Mouse (Mus musculus): ENCODE measurements around the gene Avpr2.

Gene Avpr2

GRCm38 (mm10) chrX:73916945-73917344 lies 25.0 kb downstream of the Avpr2 start:
- DNase-seq (ENCODE audit: low spot score in 2 of 2), result no peak

- no peak for DNase-seq (ENCODE audit: low spot score in 2 of 2)
These were observed 26.7 kb downstream of the Avpr2 start for GRCm38 (mm10) chrX:73918631-73919030.

DNA sequence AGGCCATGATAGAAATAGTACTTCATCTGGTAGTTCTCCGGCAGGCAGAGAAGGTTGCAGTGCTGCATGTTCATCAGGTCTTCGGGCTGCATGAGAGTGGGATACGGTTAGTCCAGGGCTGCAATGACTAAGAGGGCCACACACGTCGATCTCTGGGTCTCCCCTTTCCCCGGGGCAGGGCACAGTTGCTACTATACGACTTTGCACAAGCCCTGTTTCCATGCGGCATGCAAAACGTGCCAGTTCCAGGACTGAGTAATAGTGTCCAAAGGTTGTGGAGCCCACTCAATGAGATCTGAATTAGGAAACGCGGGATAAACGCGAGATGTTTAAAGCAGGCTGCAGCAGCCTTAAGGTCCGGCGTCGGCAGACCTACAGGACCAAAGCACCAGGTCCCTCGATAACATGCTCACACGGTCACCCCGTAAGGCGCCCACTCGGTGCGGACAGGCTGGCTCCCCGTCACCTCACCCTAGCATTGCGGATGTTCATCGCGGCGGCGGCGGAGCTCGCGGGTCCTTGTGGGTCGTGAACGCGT lies 29.5 kb downstream of the Avpr2 start:
- no peak for DNase-seq (ENCODE audit: low spot score in 2 of 2)

DNA sequence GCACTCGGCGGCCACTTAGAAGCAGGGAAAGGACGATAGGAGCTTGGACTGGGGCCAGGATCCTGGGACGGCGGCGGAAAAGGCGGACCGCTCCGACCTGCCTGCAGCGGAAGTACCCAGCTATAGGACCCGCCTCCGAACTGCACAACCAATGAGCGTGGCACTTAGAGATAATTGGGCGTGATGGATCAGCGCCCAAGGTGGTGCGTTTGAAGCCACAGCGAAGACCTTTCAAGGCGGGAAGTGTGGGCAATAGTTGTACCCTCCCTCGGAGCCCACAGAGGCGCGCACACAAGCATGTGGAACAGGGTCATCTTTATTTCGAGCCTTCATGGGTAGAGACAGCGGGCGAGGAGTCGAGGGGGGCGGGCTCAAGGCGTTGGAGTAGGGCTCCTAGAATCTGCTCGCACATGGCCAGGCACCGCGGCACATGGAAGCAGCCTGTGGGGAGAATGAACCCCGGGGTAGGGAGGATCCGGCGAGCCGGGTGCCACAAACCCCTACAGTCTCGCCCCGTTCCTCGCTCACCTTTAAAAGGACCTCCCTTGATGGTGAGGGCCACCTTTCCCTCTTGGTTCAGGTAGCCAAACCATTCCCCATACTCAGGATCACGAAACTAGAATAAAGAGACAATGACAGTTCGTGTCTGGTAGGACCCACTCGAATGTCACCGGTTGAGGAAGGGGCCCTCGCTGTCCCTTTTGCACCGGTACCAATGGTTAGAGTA lies 30.1 kb downstream of the Avpr2 start, which contains the start of the genes Arhgap4 and Naa10:
Gene Arhgap4 (minus strand): TSS at position 48 of the 727 bp plus-strand sequence.
Gene Naa10 (minus strand): TSS at position 122 of the 727 bp plus-strand sequence.
- DNase-seq (ENCODE audit: low spot score in 2 of 2), result peak; percentile 78 to 87

GRCm38 (mm10) chrX:73922550-73922882 lies 30.6 kb downstream of the Avpr2 start:
- no peak for DNase-seq (ENCODE audit: low spot score in 2 of 2)

- no peak for DNase-seq (ENCODE audit: low spot score in 2 of 2)
These were observed 38.6 kb downstream of the Avpr2 start, which contains the start of gene Renbp for GRCm38 (mm10) chrX:73930402-73931062. TSS of gene Renbp (minus strand) at chrX:73930850.

GRCm38 (mm10) chrX:73931871-73932270 lies 40.0 kb downstream of the Avpr2 start:
- no peak for DNase-seq (ENCODE audit: low spot score in 2 of 2)

DNA sequence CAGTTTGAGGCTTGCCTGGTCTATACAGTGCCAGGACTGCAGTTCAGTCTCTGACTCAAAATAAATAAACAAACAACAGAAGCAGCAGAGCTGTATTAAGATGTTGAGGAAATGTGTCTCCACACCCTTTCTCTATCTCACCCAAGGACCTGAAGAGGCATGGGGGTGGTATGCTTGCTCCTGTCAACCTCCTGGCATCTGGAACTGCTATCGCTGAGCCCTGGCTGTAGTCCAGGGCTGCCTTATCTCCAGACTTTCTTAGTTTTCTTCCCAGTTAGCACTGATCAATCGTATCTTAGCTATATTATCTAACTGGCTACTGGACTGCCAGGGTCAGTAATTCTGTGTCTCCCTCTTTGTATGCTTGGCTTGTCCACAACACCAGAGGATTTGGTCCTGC lies 50.0 kb downstream of the Avpr2 start:
- DNase-seq (ENCODE audit: low spot score in 2 of 2), result no peak

- DNase-seq (ENCODE audit: low spot score in 2 of 2), result no peak
These were observed 50.4 kb downstream of the Avpr2 start for GRCm38 (mm10) chrX:73942294-73942693.
